Mouse (Mus musculus) intestine, postnatal 0 days (tissue): ENCODE measurements at regions not wholly inside any gene's neighbourhood (a gene's known extent, or its start where the extent isn't known, plus 50 kb on each side); places are given as distances from the start of the nearest gene placed in this dataset.

ENCODE experiments used
- ATAC-seq: fragments of 200-750 bp; cut with Nextera tagmentation; 2 replicates; pipeline ENCODE4 v1.8.0; 2017; ENCODE audit warnings: mild to moderate bottlenecking, moderate TSS enrichment, moderate library complexity
- H3K27ac ChIP-seq: fragments of 300-500 bp; sonication (generic); 2 replicates; pipeline ENCODE4 v1.5.1; 2014; ENCODE audit warnings: mild to moderate bottlenecking, low read depth, low read length, moderate library complexity
- H3K27me3 ChIP-seq: fragments of 300-500 bp; sonication (generic); replicated peaks from 2 replicates; pipeline ENCODE4 v1.6.1; 2014; ENCODE audit warnings: low read length, mixed read lengths; ENCODE audit not compliant: control insufficient read depth, insufficient read depth
- H3K36me3 ChIP-seq: fragments of 300-500 bp; sonication (generic); 2 replicates; pipeline ENCODE4 v1.6.1; 2014; ENCODE audit warnings: mild to moderate bottlenecking, moderate library complexity; ENCODE audit not compliant: control insufficient read depth, insufficient read depth
- H3K4me1 ChIP-seq: fragments of 300-500 bp; sonication (generic); replicated peaks from 2 replicates; pipeline ENCODE4 v1.6.1; 2014; ENCODE audit warnings: antibody characterized with exemption, low read length, mixed read lengths; ENCODE audit not compliant: control insufficient read depth, insufficient read depth
- H3K4me2 ChIP-seq: fragments of 300-500 bp; sonication (generic); replicated peaks from 2 replicates; pipeline ENCODE4 v1.6.1; 2014; ENCODE audit warnings: low read depth, mild to moderate bottlenecking, moderate library complexity
- H3K4me3 ChIP-seq: fragments of 300-500 bp; sonication (generic); 2 replicates; pipeline ENCODE4 v1.5.1; 2014; ENCODE audit warnings: low read depth, low read length
- H3K9ac ChIP-seq: fragments of 300-500 bp; sonication (generic); 2 replicates; pipeline ENCODE4 v1.6.1; 2014; ENCODE audit warnings: mild to moderate bottlenecking, low read depth, low read length
- H3K9me3 ChIP-seq: fragments of 300-500 bp; sonication (generic); 2 replicates; pipeline ENCODE4 v1.6.1; 2016; ENCODE audit warnings: mixed run types; ENCODE audit not compliant: control insufficient read depth
- CTCF ChIP-seq: sonication (generic); IDR thresholded peaks from 2 replicates; pipeline ENCODE4 v1.5.1; 2016; ENCODE audit warnings: low read depth, mild to moderate bottlenecking, control low read depth, antibody characterized with exemption, moderate library complexity
- WGBS: fragments of 180-500 bp; shearing (Covaris S2); extraction: QIAGEN DNeasy Blood & Tissue Kit; methylation state at CpG from one replicate; pipeline ENCODE4 v1.1.7; 2014; 5-methylcytosine and 5-hydroxymethylcytosine counted together

DNA sequence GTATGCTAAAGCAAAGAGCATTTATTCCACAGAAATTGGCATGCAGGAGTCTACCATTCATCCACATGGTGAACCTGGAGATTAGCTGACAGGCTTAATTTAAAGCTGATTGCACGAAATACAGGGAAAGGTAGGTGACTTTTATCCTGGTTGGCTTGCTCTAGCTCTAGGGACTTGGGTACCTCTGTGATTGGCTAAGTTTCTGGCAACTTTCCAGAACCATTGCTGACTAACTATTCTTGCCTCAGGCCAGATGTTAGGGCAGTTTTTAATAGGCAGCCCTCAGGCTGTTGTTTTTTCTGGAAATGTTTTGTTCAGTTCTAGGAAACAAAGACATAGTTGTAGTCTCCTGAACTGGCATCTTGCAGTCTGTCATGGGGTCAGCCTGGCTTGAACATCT lies 871.1 kb upstream of the Gpc5 start:
- Histone ChIP-seq H3K36me3 (no peaks in the 10 kb centered on the region), H3K9me3 (no peaks in the 10 kb centered on the region), H3K4me2 (no peak overlapping the region), H3K4me3 (no peak overlapping the region), H3K27ac (no peak overlapping the region), H3K4me1 (no peaks in the 10 kb centered on the region), H3K27me3 (no peaks in the 10 kb centered on the region), H3K9ac (no peak overlapping the region)
- no peak for TF ChIP-seq CTCF
- 66% methylated on average over 1 of the region's 1 CpGs for WGBS
- ATAC-seq, result no peak

DNA sequence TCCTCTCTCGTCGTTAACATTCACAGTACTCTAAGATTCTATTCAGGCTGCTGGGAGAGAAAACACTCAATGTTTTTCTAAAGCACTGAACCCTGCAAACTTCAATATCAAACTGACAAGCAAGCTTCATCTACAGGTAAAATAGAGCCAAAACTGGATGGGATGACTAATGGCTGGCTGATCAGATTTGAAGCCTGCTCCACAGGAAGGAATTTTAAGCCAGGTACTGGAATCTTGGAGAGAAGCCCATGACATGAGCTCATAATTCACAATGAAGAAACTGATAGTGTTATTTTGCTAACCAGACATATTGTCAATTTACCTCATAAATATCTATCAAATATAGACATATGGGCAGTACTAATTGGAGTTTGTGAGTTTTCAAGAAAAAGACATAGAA lies 861.3 kb upstream of the Gpc5 start:
- no peaks in the 10 kb centered on the region for H3K27me3 ChIP-seq
- H3K4me3 ChIP-seq, result no peak overlapping the region
- H3K4me2 ChIP-seq, result no peak overlapping the region
- no peak overlapping the region for H3K27ac ChIP-seq
- H3K4me1 ChIP-seq, result no peaks in the 10 kb centered on the region
- 95% methylated on average over 2 of the region's 2 CpGs for WGBS
- H3K9ac ChIP-seq, result no peak overlapping the region
- no peaks in the 10 kb centered on the region for H3K36me3 ChIP-seq
- no peaks in the 10 kb centered on the region for H3K9me3 ChIP-seq
- ATAC-seq, result no peak
- no peak for TF ChIP-seq CTCF

DNA sequence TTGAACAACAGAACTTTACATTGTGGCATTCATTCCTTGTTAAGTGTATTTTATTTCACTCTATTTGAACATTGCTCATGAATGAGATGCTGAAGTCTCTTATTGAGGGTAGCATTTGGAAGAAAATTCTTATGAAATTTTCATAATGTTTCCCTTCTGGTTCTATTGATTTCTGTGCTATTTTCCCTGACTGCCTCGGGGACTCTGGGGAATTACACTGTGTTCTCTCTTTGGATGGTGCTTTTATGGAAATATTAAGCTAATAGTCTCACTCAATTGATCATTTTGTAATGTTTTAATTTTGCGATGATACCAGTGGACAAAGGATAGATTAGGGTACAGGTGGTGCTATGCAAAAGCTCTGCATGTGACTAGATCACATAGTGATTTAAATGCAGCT lies 837.0 kb upstream of the Gpc5 start:
- 81% methylated on average over 2 of the region's 2 CpGs for WGBS
- Histone ChIP-seq H3K27me3 (no peaks in the 10 kb centered on the region), H3K9ac (no peak overlapping the region), H3K4me3 (no peak overlapping the region), H3K4me1 (no peaks in the 10 kb centered on the region), H3K9me3 (no peaks in the 10 kb centered on the region), H3K27ac (no peak overlapping the region), H3K4me2 (no peak overlapping the region), H3K36me3 (no peaks in the 10 kb centered on the region)
- no peak for ATAC-seq
- TF ChIP-seq CTCF, result no peak

DNA sequence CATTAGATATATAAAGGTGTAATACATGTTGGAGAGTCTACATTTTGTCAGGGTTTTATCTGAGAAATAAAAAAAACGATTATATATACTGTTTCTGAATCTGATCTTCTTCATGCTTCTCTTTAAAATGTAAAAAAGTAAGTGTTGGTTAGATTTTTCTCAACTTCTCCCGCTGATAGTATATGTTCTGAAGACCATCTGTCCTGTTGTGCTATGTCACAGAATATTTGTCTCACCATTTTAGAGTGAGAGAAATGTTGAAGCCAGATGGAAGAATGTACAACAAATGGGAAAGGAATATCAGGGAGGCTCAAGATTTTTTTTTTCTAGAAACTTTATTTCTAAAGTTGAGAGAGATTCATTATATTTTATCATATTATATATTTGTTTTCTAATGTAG lies 830.4 kb upstream of the Gpc5 start:
- no peak for TF ChIP-seq CTCF

DNA sequence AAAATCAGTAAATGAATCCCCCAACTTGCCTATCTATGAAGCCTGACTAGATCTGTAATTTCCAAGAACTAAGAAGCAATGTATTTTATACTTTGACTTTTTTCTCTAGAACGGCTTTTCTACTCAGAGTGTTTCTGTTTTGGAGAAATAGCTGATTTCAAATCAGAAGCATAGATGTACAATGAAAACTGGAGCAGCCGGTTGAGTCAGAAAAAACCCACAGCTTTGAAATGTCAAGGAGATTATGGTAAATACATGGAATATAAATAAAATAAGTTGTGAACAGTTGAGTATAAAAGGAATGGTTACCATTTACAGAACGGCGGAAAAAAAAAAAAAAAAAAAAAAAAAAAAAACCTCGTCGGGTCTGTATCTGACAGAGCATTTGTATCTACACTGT lies 791.4 kb upstream of the Gpc5 start:
- no peaks in the 10 kb centered on the region for H3K36me3 ChIP-seq
- no peaks in the 10 kb centered on the region for H3K4me1 ChIP-seq
- TF ChIP-seq CTCF, result no peak
- H3K27ac ChIP-seq, result no peak overlapping the region
- no peak overlapping the region for H3K4me2 ChIP-seq
- 74% methylated on average over 6 of the region's 6 CpGs for WGBS
- ATAC-seq, result no peak
- H3K4me3 ChIP-seq, result no peak overlapping the region
- H3K9ac ChIP-seq, result no peak overlapping the region
- H3K27me3 ChIP-seq, result no peaks in the 10 kb centered on the region
- no peaks in the 10 kb centered on the region for H3K9me3 ChIP-seq

More for the DNA sequence above, 830.4 kb upstream of the Gpc5 start:
- H3K4me1 ChIP-seq, result no peaks in the 10 kb centered on the region
- no peaks in the 10 kb centered on the region for H3K36me3 ChIP-seq
- H3K4me2 ChIP-seq, result no peak overlapping the region
- H3K4me3 ChIP-seq, result no peak overlapping the region
- no peak overlapping the region for H3K9ac ChIP-seq
- H3K27me3 ChIP-seq, result no peaks in the 10 kb centered on the region
- H3K27ac ChIP-seq, result no peak overlapping the region
- ATAC-seq, result no peak
- no peaks in the 10 kb centered on the region for H3K9me3 ChIP-seq
- WGBS, result 76% methylated on average over 2 of the region's 2 CpGs

DNA sequence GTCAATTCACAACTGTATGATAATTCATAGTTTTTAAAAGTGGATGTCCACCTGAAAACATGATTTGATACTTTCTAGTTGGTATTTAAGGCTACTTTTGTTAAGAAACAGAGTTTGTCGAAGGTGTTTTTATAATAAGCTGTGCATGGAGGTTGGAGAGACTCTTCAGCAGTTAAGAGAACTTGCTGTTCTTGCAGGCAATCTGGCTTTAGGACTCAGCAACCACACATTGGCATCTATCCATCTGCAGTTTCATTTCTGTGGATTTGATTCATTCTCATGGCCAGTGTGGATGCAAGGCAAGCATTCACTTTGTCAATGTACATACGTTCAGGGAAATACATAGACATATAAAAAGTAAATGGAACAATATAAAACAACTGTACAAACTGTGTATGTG lies 784.5 kb upstream of the Gpc5 start:
- Histone ChIP-seq H3K4me3 (no peak overlapping the region), H3K36me3 (no peaks in the 10 kb centered on the region), H3K9me3 (no peaks in the 10 kb centered on the region), H3K27ac (no peak overlapping the region), H3K27me3 (no peaks in the 10 kb centered on the region), H3K4me2 (no peak overlapping the region), H3K4me1 (no peaks in the 10 kb centered on the region), H3K9ac (no peak overlapping the region)
- no peak for TF ChIP-seq CTCF
- ATAC-seq, result no peak
- 81% methylated on average over 2 of the region's 2 CpGs for WGBS

DNA sequence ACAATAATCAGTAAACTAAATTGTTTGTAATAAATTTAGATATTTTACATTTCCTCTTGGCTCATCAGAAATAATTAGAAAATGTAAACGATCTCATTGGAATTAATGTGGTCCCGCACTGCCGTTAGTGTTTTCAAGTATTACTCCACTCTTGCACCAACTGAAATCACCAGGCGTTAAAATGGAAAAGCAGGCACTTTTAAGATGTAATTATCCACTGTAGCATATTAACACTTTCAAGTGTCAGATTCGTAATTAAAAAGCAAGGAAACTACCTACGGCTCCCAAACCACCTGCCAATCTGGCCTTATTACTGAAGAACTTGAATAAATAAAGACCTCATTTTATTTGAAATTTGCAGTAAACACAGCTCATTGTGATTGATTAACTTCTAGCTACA lies 759.4 kb upstream of the Gpc5 start:
- no peak overlapping the region for H3K9ac ChIP-seq
- no peaks in the 10 kb centered on the region for H3K4me1 ChIP-seq
- no peak for ATAC-seq
- H3K36me3 ChIP-seq, result no peaks in the 10 kb centered on the region
- H3K27ac ChIP-seq, result no peak overlapping the region
- no peaks in the 10 kb centered on the region for H3K27me3 ChIP-seq
- no peak overlapping the region for H3K4me3 ChIP-seq
- no peak for TF ChIP-seq CTCF
- no peaks in the 10 kb centered on the region for H3K9me3 ChIP-seq
- WGBS, result 85% methylated on average over 6 of the region's 6 CpGs
- H3K4me2 ChIP-seq, result no peak overlapping the region
